Mouse (Mus musculus): ENCODE results near the gene Olfr279.

Olfr279 gene

GRCm38 (mm10) chr15:98546843-98547242 is 54.6 kb downstream of the Olfr279 start:
- DNase-seq (ENCODE audit: low spot score) = no peak
